Mouse (Mus musculus): ENCODE measurements around the gene Elmo1. TPM values are rescaled to one million over a fixed set of nuclear protein-coding genes. Genes with fewer than 3 reads are reported as not detected.
A peak's percentile ranks its signal among the peaks of the same experiment; 100 is the strongest.

The Elmo1 gene
- polyA plus RNA-seq, 1 experiment from 2014 or later: 34.9 TPM

DNA sequence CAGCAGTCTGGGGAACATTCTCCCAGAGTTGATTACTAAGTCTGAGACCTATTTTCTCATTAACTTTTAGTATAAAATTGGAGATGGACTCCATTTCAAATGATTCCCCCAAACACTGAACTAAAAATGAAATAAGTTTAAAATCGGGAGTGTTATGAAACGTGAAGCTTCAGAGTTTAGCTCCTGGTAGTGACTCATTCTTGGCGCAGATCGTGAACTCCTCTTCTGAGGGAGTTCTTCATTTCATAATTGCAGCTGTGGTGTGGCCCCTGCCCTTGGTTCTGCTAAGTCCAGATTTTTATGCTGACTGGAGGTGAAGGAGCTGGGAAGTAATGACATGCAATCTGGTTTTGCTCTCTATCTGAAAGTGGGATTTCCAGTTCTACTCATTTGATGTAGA is 307.9 kb downstream of the Elmo1 start:
- Histone ChIP-seq H3K9me3 (no peaks in the 10 kb centered on the region), H3K27me3 (no peaks in the 10 kb centered on the region), H3K27ac (replicated peaks) (no peak overlapping the region), H3K4me2 (replicated peaks) (no peak overlapping the region), H3K9ac (replicated peaks) (no peak overlapping the region), H3K36me3 (no peaks in the 10 kb centered on the region), H3K4me1 (no peaks in the 10 kb centered on the region), H3K4me3 (no peak overlapping the region)
- 89% methylated on average over 4 of the region's 4 CpGs for WGBS
- ATAC-seq (replicated peaks): no peak

DNA sequence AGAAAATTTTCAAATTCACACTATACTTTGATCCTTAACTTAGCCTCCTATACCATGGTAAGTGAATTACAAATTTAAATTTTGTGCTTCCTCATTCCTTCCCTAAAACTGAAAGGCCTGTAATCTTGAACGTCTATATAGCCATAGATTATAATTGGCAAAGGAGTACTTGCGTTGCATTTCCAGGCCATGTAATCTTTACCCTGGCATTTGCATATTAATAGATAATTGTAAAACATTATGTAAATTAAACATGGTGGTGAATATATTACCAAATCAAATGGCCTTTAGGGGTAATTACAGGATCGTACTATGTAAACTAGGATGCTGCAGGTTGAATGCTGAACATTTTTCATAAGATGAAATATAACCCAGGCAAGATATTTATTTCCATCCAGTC is 314.1 kb downstream of the Elmo1 start:
- H3K4me1 ChIP-seq: peaks cover 19% of the 10 kb centered on the region
- H3K9me3 ChIP-seq: no peaks in the 10 kb centered on the region
- no peak overlapping the region for H3K9ac ChIP-seq (replicated peaks)
- H3K4me2 ChIP-seq (replicated peaks): no peak overlapping the region
- no peak overlapping the region for H3K4me3 ChIP-seq
- H3K27me3 ChIP-seq: no peaks in the 10 kb centered on the region
- H3K27ac ChIP-seq (replicated peaks): peak overlapping the region; percentile 33
- WGBS: 14% methylated on average over 3 of the region's 3 CpGs
- H3K36me3 ChIP-seq: no peaks in the 10 kb centered on the region
- peak; percentile 69 for ATAC-seq (replicated peaks)

DNA sequence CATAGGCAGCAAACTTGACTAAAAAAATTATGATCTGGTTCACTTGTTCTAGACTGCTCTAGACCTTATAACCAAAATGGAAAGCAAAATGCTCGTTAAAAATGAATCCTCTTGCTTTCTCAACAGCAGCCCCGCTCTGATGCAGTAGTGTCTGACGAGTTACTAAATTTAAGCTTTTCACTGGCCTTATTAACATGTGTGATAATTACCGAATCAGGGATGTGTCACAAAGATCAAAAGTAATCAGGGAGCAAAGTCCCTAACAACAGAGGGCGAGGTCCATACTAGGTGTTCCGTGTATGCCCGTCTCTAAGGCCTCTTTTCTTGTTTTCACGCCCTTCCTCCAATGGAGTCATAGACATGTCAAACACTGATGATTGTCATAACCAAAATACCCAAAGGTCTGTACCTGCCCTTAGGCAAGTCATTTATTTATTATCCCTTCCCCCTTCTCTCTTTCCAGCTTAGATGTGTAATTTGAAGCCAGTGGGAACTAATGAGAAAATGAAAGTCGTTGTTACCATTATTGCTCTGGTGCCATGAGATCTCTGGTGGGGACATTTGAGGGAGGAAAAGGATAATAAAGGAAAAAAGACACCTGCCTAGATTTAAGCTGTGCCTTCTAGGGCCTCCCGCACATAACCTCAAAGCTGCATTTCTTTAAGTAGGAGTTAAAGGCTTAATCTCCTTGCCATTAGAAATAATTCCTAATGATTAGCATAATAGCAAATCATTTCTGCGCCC is 316.2 kb downstream of the Elmo1 start:
- H3K4me2 ChIP-seq (replicated peaks): no peak overlapping the region
- no peaks in the 10 kb centered on the region for H3K27me3 ChIP-seq
- peaks cover 25% of the 10 kb centered on the region for H3K4me1 ChIP-seq
- no peak for ATAC-seq (replicated peaks)
- no peaks in the 10 kb centered on the region for H3K9me3 ChIP-seq
- no peak overlapping the region for H3K27ac ChIP-seq (replicated peaks)
- no peaks in the 10 kb centered on the region for H3K36me3 ChIP-seq
- WGBS: 66% methylated on average over 11 of the region's 11 CpGs
- H3K9ac ChIP-seq (replicated peaks): no peak overlapping the region
- H3K4me3 ChIP-seq: no peak overlapping the region

DNA sequence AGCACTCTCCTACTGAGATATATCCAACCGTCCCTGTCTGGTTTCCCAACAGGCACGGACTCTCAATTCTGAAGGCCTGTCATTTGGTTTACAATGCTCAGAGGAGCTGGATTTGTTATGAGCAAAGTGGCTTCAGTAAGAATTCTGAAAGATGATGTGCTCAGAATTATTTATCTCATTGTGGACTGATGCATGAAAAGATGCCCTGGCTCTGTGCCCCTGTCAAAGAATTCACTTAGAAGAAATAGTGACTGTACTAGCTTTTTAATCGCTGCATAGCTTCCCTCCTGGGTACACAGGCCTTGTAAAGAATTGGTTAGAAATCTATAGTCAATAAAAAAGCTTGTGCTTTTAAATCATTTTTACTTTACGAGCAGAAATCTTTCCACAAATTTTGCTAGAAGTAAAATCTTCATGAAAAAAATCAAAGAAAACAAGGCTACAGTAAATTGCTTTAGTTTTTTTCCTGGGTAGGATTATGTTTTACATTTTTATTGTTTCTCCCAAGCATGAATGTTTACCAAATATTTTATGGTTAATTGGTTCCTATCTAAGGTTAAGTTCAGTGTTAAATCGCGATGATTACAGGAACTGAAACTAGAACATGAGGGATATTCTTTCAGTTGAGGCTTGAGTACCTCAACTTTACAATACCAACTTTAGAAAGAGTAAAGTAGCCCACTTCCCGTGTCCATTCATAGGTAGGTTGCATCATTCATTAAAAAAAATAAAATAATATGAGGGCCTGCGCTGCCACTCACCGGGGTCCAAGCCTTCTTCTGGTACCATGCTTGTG is 320.1 kb downstream of the Elmo1 start:
- no peak overlapping the region for H3K4me3 ChIP-seq
- no peaks in the 10 kb centered on the region for H3K27me3 ChIP-seq
- H3K9ac ChIP-seq (replicated peaks): no peak overlapping the region
- H3K4me2 ChIP-seq (replicated peaks): no peak overlapping the region
- ATAC-seq (replicated peaks): no peak
- no peaks in the 10 kb centered on the region for H3K36me3 ChIP-seq
- H3K27ac ChIP-seq (replicated peaks): no peak overlapping the region
- 78% methylated on average over 9 of the region's 9 CpGs for WGBS
- peaks cover 17% of the 10 kb centered on the region for H3K4me1 ChIP-seq
- no peaks in the 10 kb centered on the region for H3K9me3 ChIP-seq

DNA sequence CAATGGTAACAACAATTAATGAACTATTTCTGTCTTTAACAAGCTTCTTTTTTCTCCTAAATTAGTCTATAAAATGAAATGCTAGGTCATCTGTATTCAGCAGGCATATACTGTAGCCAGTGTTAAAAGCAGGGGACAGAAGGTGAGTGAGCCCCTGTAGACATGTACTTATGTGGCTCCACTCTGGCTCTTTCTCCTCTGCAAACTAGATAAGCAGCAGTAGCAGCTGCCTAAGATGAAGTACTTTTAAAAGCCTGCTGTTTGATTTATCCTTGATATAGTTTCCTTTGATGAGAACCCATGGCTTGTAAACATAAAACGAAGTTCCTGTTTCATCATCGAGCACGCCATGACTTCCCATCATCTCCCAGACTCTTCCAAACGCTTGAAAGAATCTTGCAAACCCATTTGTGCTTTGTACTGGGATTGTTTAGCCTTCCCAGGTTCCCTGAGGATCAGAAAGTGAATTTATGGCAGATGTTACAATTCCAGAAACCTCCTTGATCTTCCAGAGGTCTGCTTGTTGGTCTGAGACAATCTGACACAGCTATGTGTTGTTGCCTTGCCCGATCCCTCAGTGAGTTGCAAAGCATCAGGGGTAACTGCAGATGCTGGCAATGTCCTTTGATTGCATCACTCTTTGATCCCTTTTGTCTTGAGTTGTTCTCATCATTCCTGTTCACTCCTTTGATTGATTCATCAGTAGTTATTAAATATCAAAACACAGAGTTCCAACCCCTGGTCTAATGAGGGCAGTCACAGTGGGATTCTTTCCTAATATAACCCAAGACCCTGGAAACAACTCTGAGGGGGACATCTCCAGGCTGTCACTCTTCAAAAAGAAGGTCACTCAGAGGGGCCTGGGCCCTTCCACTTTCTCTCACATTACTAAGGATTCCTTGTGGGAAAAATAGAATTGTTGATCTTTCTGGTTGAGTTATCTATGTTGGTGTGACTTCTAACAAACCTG is 326.6 kb downstream of the Elmo1 start:
- no peak for ATAC-seq (replicated peaks)
- Histone ChIP-seq H3K4me1 (no peaks in the 10 kb centered on the region), H3K4me2 (replicated peaks) (no peak overlapping the region), H3K27ac (replicated peaks) (no peak overlapping the region), H3K9me3 (no peaks in the 10 kb centered on the region), H3K27me3 (no peaks in the 10 kb centered on the region), H3K4me3 (no peak overlapping the region), H3K36me3 (no peaks in the 10 kb centered on the region), H3K9ac (replicated peaks) (no peak overlapping the region)
- WGBS: 87% methylated on average over 5 of the region's 5 CpGs

DNA sequence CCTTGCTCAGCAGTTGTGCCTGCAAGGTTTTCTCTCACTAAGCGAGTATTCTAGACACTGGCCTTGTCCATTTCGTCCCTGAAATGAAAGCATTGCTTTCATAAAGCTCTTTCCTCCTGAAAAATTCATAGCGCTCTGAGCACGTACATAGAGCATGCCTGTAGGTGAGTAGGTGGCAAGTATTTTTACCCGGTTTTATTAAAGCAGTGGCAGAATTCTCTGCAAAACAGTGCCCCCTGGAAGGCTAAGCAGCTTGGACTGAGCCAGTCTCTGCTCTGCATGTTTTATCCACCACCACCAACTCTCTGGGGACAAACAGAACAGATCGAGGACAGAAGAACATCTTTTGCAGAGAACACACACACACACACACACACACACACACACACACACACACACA is 340.6 kb downstream of the Elmo1 start:
- WGBS: 74% methylated on average over 6 of the region's 6 CpGs
- Histone ChIP-seq H3K27ac (replicated peaks) (no peak overlapping the region), H3K36me3 (no peaks in the 10 kb centered on the region), H3K9ac (replicated peaks) (no peak overlapping the region), H3K4me1 (no peaks in the 10 kb centered on the region; the same call in 1 of the 2 replicates), H3K4me2 (replicated peaks) (no peak overlapping the region), H3K4me3 (no peak overlapping the region), H3K9me3 (no peaks in the 10 kb centered on the region), H3K27me3 (no peaks in the 10 kb centered on the region)
- ATAC-seq (replicated peaks): no peak

DNA sequence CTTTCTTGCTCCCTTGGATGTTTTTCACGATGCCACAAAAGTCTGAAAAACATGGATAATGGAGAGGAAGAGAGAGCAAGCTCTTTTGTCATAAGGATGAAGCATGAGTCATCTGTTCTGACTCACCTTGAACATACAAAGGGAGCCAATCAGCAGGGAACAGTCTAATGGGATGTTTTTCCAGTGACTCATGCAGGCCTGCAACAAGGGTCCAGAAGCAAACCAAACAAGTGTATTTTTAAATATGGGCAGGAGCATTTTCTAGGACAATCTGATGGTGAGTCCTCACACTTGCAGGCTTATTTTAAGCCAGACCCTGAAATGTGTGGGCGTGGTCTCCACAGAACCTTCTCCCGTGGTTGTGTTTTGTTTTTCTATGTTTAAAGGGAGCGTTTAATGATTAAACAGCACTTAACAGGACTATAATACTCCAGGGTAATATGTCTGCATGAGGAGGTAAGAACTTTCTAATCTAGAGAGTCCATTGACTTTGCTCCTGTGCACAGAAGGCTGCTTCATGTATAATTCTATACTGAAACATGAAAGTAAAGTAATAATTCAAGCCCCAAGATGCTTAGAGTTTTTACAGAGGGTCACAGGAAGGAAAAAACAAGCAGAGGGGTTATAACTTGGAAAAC is 342.9 kb downstream of the Elmo1 start:
- WGBS: 61% methylated on average over 4 of the region's 4 CpGs
- H3K4me1 ChIP-seq: no peaks in the 10 kb centered on the region; the same call in 1 of the 2 replicates
- H3K36me3 ChIP-seq: no peaks in the 10 kb centered on the region
- H3K27ac ChIP-seq (replicated peaks): no peak overlapping the region
- H3K4me3 ChIP-seq: no peak overlapping the region
- no peaks in the 10 kb centered on the region for H3K9me3 ChIP-seq
- no peaks in the 10 kb centered on the region for H3K27me3 ChIP-seq
- no peak for ATAC-seq (replicated peaks)
- no peak overlapping the region for H3K9ac ChIP-seq (replicated peaks)
- H3K4me2 ChIP-seq (replicated peaks): no peak overlapping the region

DNA sequence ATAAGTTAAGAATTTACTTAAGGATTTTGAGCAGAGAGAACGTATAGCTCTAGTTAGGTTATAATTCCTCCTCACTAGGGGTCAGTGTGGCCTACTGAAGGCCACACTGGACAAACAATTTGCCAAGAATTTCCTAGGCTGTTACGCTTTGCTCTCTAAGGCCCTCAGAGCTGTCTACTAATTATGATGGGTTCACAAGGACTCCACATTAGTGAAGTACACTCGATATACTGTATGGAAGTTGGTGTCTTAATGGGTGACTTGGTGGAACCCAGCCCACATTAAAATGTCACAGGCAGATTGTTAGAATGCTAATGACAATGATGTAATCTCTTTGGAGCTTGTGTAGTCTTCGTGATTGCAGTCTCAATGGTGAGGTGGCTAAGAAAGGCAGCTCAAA is 343.7 kb downstream of the Elmo1 start:
- no peak overlapping the region for H3K27ac ChIP-seq (replicated peaks)
- no peak; the same call in 1 of the 2 replicates for ATAC-seq (replicated peaks)
- H3K27me3 ChIP-seq: no peaks in the 10 kb centered on the region
- H3K9me3 ChIP-seq: no peaks in the 10 kb centered on the region
- H3K9ac ChIP-seq (replicated peaks): no peak overlapping the region
- H3K4me2 ChIP-seq (replicated peaks): no peak overlapping the region
- H3K4me1 ChIP-seq: no peaks in the 10 kb centered on the region; the same call in 1 of the 2 replicates
- H3K36me3 ChIP-seq: no peaks in the 10 kb centered on the region
- 30% methylated on average over 4 of the region's 4 CpGs for WGBS
- H3K4me3 ChIP-seq: no peak overlapping the region

DNA sequence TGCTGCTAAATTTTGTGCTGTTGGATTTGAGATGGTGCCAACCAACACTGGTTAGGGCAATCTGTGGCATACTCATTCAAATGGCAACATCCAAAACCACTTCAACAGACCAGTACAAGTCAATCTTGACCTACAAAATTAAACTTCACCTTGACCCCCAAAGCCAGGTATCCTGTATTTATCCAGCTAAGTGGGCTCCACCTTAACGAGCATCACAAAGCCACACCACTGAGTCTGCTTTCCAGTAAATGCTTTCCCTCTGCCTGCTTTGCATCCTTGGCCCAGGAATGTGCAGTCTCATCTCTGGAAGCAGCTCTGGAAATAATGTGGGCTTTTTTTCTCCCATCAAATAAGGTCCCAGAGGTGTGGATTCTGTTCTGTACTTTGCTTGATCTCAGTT is 349.1 kb downstream of the Elmo1 start:
- H3K9ac ChIP-seq (replicated peaks): no peak overlapping the region
- H3K36me3 ChIP-seq: no peaks in the 10 kb centered on the region
- no peaks in the 10 kb centered on the region for H3K27me3 ChIP-seq
- H3K4me2 ChIP-seq (replicated peaks): no peak overlapping the region
- ATAC-seq (replicated peaks): no peak
- no peak overlapping the region for H3K27ac ChIP-seq (replicated peaks)
- no peaks in the 10 kb centered on the region for H3K4me1 ChIP-seq
- no peak overlapping the region for H3K4me3 ChIP-seq
- no peaks in the 10 kb centered on the region for H3K9me3 ChIP-seq
- 58% methylated on average over 1 of the region's 1 CpGs for WGBS

DNA sequence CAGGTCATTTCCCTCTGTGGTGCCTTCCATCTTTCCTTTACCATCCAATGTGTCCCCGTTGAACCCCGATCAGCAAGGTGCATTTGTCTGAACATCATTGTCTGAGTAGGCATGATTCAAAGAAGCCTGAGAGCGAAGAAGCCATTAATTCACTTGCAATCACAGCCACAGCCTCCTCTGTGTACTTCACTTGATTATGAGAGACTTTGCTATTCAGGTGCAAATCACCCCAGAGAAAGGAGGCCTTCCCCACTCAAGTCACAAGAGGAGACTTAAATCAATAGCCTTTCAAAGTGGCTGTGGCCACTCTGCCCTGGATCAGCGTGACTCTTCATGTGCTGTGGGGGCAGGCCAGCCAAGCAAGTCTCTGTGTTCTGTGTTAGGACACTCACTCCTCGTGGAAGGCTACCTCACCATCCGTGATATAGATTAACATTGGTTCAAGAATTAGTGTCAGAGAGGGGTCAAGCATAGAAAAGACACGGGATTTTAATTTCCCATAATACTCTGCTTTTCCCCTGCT is 360.5 kb downstream of the Elmo1 start:
- ATAC-seq (replicated peaks): no peak
- Histone ChIP-seq H3K4me1 (peaks cover 18% of the 10 kb centered on the region), H3K27me3 (no peaks in the 10 kb centered on the region), H3K36me3 (no peaks in the 10 kb centered on the region), H3K4me2 (replicated peaks) (no peak overlapping the region), H3K9me3 (no peaks in the 10 kb centered on the region), H3K9ac (replicated peaks) (no peak overlapping the region), H3K27ac (replicated peaks) (no peak overlapping the region), H3K4me3 (no peak overlapping the region)
- 23% methylated on average over 7 of the region's 7 CpGs for WGBS

DNA sequence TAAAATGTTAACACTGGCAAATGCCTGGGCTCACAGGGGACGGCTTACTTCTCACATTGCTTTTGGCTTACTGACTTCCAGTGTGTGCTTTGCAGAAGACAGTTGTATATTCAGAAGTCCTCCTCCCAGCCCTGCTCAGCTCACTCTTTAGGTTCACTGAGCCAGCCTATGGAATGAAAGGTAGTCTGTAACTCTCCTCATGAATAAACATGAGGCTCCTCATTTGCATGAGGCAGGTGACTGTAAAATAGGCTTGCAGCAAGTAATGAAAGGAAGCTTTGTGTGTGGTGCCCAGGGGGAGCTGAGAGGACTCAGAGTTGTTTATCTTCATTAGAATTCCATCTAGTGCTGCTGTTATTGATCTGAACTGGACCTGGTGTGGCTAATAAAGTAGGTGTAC is 364.0 kb downstream of the Elmo1 start:
- 9% methylated on average over 1 of the region's 1 CpGs for WGBS
- Histone ChIP-seq H3K9ac (replicated peaks) (no peak overlapping the region), H3K4me1 (peaks cover 18% of the 10 kb centered on the region), H3K4me2 (replicated peaks) (no peak overlapping the region), H3K27ac (replicated peaks) (peak overlapping the region; percentile 34), H3K4me3 (no peak overlapping the region), H3K27me3 (no peaks in the 10 kb centered on the region), H3K9me3 (no peaks in the 10 kb centered on the region), H3K36me3 (no peaks in the 10 kb centered on the region)
- ATAC-seq (replicated peaks): peak; percentile 80

All from forebrain, embryonic 15.5 days (tissue).